Mouse (Mus musculus) activated CD4-positive, CD25-positive, alpha-beta regulatory T cell, adult 4 months (primary cell): ENCODE data around the gene Spatc1l. TPM values are rescaled to one million over a fixed set of nuclear protein-coding genes. Genes with fewer than 3 reads are reported as not detected.

Experiments used
- ATAC-seq: one replicate; pipeline ENCODE4 v1.8.0; 2017
- polyA plus RNA-seq, 2 experiments: library from polyadenylated mRNA; unstranded; fragments of 100-300 nt; shearing (Covaris generic); gene quantifications; one replicate each; pipeline ENCODE4 v1.2.1; 2017

The Spatc1l gene
- polyA plus RNA-seq, 2 experiments from 2014 or later = not detected

DNA sequence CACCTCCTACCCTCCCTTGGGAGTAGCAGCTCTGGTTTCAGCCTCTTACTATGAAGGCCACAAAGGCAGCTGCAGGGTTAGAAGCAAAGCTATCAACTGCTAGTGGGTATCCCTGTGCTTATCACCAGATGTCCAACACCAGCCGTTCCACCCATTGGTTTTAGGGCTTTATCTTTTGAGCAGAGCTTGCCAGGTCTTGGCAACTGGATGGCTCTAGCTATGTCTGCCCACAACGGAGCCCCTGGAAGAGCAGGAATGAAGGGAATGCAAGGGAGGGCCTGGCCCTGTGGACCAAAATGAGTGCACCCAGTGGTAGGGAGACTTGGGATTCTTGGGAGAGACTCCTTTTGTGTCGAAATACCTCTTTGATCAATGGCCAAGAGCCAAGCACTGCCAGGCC lies 40.6 kb downstream of the Spatc1l start:
- no peak for ATAC-seq

DNA sequence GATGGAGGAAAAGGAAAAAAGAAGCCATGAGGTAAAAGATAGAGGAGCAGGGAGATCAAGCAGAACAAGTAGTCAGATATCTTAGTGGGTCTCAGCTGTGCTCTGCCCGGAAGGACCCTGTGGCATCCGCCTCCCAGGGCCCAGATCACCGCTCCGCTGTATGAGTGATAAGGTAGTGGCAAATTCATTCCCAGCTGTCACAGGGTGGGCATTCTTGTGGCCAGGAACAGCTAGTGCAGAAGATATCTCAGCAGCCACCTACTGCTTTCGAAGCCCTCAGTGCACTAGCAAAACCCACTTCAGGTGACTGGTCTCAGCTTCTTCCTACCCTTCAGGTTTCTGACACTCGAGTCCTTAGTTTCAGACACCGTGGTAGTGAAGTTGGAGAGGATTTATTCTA lies 50.4 kb downstream of the Spatc1l start:
- ATAC-seq = no peak

Other genes with a start within 250 kb of the Spatc1l start
- gene Dip2a, start 217.0 kb upstream of the Spatc1l start, polyA plus RNA-seq = 1 to 10 TPM; 1.3 to 1.8 TPM
- gene AC141477.1, start 121.8 kb upstream of the Spatc1l start, polyA plus RNA-seq = 1 to 10 TPM in 1 of 2 experiments, not detected in 1; 3.0 TPM
- 10 to 100 TPM; 12.5 to 13.3 TPM for gene Pcnt, start 119.5 kb upstream of the Spatc1l start, polyA plus RNA-seq
- gene 2610028H24Rik, start 113.2 kb upstream of the Spatc1l start, polyA plus RNA-seq = not detected
- gene Mcm3ap, start 93.3 kb upstream of the Spatc1l start, polyA plus RNA-seq = 10 to 100 TPM; 41.6 to 57.9 TPM
- 1 to 10 TPM; 2.6 to 3.0 TPM for gene Ybey, start 93.2 kb upstream of the Spatc1l start, polyA plus RNA-seq
- 10 to 100 TPM in 1 of 2 experiments, 1 to 10 TPM in 1; 8.5 to 13.7 TPM for gene Lss, start 30.7 kb upstream of the Spatc1l start, polyA plus RNA-seq
- not detected for gene Ftcd, start 13.4 kb downstream of the Spatc1l start, polyA plus RNA-seq
- gene Col6a2, start 61.4 kb downstream of the Spatc1l start, polyA plus RNA-seq = under 1 TPM in 1 of 2 experiments, not detected in 1; 0.13 TPM
- gene Col6a1, start 163.9 kb downstream of the Spatc1l start, polyA plus RNA-seq = not detected